Mouse (Mus musculus): Measurements from ENCODE around the gene Herc3. TPM values are rescaled to one million over a fixed set of nuclear protein-coding genes. Genes with fewer than 3 reads are reported as not detected.
A peak's percentile ranks its signal among the peaks of the same experiment; 100 is the strongest.

Gene Herc3
- total RNA-seq, 2 experiments from 2014 or later, result 176 to 274 TPM

DNA sequence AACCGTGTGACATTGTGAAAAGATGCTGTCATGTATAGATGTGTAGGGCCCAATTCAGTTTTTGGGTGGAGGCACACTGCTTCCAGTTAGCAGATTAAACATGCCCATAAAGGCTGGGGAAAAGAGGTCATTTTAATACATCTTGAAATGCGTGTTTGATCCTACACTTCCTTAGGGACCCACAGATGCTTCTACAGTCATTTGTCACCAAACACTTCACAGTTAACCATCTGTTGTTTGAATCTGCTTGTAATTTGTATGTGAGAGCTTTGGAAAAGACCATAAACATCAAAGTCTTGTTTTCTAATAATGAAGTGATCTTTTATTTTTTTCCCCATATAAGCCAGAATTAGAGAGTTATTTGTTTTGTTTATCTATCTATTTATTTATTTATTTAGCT lies 76.5 kb downstream of the Herc3 start:
- DNase-seq (ENCODE audit: low spot score in 2 of 2), result no peak
- intact Hi-C loops (cut with DNase I), result no loop called here

DNA sequence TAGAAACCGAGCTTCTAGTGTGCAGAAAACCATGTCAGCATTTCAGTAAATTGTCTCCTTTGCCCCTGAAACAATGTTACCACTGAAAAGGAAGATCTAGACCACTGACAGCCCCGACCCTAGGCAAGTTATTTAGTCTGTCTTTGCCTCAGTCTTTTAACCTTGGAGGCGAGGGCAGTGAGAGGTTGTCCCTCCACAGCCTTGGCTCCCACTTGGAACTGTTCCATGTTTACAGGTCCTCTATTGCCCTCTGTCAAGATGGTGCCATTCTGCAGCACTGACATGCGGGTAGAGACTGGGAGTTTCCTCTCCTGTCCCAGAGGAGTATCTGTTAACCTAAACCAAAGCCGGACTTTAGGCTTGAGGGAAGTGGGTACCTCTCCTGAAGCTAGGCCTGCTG lies 81.6 kb downstream of the Herc3 start:
- intact Hi-C loops (cut with DNase I), result no loop called here
- DNase-seq (ENCODE audit: low spot score in 2 of 2), result no peak

DNA sequence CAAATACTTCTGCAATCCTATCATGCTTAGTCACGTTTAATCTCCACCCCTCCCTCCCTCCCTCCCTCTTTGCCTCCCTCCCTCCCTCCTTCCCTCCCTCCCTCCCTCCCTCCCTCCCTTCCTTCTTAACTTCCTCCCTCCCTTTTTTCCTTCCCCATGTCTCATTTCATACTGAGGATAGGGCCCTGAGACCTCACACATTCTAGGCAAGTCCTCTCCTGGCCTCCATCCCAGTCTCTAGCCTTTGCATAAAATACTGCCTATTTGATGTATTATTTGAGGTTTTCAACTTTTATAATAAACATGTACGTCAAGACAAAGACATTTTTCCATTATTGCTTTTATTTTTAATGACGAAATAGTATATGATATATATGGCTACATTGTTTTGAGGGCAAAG lies 82.3 kb downstream of the Herc3 start:
- intact Hi-C loops (cut with DNase I), result no loop called here
- no peak for DNase-seq (ENCODE audit: low spot score in 2 of 2)

GRCm38 (mm10) chr6:58913971-58914370 lies 82.7 kb downstream of the Herc3 start:
- intact Hi-C loops (cut with DNase I), result no loop called here
- DNase-seq (ENCODE audit: low spot score in 2 of 2), result no peak

- intact Hi-C loops (cut with DNase I), result no loop called here
- no peak for DNase-seq (ENCODE audit: low spot score in 2 of 2)
Observed at GRCm38 (mm10) chr6:58916498-58916897, 85.2 kb downstream of the Herc3 start.

- no peak for DNase-seq (ENCODE audit: low spot score in 2 of 2)
- intact Hi-C loops (cut with DNase I), result no loop called here
Observed at GRCm38 (mm10) chr6:58920735-58921134, 89.5 kb downstream of the Herc3 start.

DNA sequence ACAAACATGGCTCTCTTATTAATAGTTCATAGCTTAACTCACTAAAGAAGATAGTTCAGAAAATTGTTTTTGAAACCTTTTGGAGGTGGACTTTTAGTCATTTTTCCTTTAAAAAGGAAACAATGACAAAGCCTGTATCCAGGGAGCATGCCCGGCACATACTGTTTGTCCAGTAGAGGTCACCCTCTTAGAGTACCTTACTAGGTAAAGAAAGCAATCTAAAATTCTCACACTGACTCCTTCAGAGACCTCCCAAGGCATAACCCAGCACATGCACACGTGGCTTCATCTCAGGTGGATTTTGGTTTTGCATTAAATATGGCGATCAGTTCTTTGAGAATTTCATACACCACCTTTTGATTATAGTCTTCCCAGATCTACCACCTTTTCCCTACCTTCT lies 90.4 kb downstream of the Herc3 start:
- intact Hi-C loops (cut with DNase I), result no loop called here
- DNase-seq (ENCODE audit: low spot score in 2 of 2), result no peak

- intact Hi-C loops (cut with DNase I), result no loop called here
- no peak for DNase-seq (ENCODE audit: low spot score in 2 of 2)
Observed at GRCm38 (mm10) chr6:58922511-58922910, 91.2 kb downstream of the Herc3 start.

DNA sequence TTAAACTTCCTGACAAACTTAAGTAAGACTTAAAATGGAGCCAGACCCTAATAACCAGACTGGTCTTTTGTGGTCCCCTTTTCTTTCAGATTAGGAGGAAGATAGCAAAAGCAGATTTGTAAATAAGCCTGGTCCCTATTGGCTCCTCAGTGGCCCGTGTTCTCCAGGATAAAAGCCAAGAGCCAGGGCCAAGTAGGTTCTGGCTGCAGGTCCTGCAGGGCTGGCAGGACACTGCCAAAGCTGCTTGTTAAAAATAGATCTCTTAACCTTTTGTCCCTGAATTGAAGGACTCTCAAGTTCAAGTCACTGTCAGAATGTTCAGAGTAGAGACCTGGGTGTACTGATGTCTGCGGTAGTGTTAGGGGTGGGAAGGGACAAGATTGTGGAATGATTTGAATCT lies 96.6 kb downstream of the Herc3 start:
- intact Hi-C loops (cut with DNase I), result no loop called here

GRCm38 (mm10) chr6:58929911-58930431 lies 98.7 kb downstream of the Herc3 start:
- intact Hi-C loops (cut with DNase I), result loop anchor here (10.0 kb wide), 1 partner anchor 95 kb away; the partner anchor contains the start of gene Herc3
- DNase-seq (ENCODE audit: low spot score in 2 of 2), result peak; percentile 42

More for the DNA sequence above, 96.6 kb downstream of the Herc3 start:
- DNase-seq (ENCODE audit: low spot score in 2 of 2), result no peak

- DNase-seq (ENCODE audit: low spot score in 2 of 2), result no peak
- intact Hi-C loops (cut with DNase I), result loop anchor here (10.0 kb wide), 1 partner anchor 96 kb away; the partner anchor contains the start of gene Herc3
Observed at GRCm38 (mm10) chr6:58931149-58931548, 99.9 kb downstream of the Herc3 start.

GRCm38 (mm10) chr6:58932515-58933188 lies 101.4 kb downstream of the Herc3 start:
- no peak for DNase-seq (ENCODE audit: low spot score in 2 of 2)
- intact Hi-C loops (cut with DNase I), result loop anchor here (10.0 kb wide), 1 partner anchor 98 kb away; the partner anchor contains the start of gene Herc3

GRCm38 (mm10) chr6:58933189-58933913 lies 102.1 kb downstream of the Herc3 start:
- intact Hi-C loops (cut with DNase I), result loop anchor here (10.0 kb wide), 1 partner anchor 99 kb away; the partner anchor contains the start of gene Herc3
- DNase-seq (ENCODE audit: low spot score in 2 of 2), result peak; percentile 69 to 75

DNA sequence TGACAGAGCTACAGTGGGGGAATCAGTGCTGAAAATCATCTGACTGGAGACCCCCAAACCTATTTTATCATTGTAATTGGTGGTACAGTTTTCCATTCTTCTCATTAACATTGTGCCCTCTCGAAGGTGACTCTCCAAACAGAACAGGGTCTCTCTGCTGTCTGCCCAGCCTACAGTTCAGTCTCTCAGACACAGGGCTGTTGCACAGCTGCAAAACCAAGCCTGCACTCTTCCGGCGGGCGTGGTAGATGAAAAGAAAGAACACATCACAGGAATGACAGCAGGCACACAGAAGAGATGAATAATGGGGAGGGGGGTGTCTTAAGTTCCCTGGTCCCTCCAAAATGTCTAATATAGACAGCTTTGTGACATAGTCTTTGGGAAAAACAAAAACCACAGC lies 102.9 kb downstream of the Herc3 start:
- no peak for DNase-seq (ENCODE audit: low spot score in 2 of 2)
- intact Hi-C loops (cut with DNase I), result loop anchor here (10.0 kb wide), 1 partner anchor 99 kb away; the partner anchor contains the start of gene Herc3

GRCm38 (mm10) chr6:58937726-58938125 lies 106.5 kb downstream of the Herc3 start:
- no peak for DNase-seq (ENCODE audit: low spot score in 2 of 2)
- intact Hi-C loops (cut with DNase I), result loop anchor here (10.0 kb wide), 1 partner anchor 103 kb away; the partner anchor contains the start of gene Herc3

- peak in 1 of 2 experiments; percentile 51 for DNase-seq (ENCODE audit: low spot score in 2 of 2)
Observed at GRCm38 (mm10) chr6:58942276-58942675, 111.0 kb downstream of the Herc3 start.

GRCm38 (mm10) chr6:58943958-58944357 lies 112.7 kb downstream of the Herc3 start:
- intact Hi-C loops (cut with DNase I), result no loop called here
- DNase-seq (ENCODE audit: low spot score in 2 of 2), result no peak

More at GRCm38 (mm10) chr6:58942276-58942675, 111.0 kb downstream of the Herc3 start:
- intact Hi-C loops (cut with DNase I), result no loop called here

DNA sequence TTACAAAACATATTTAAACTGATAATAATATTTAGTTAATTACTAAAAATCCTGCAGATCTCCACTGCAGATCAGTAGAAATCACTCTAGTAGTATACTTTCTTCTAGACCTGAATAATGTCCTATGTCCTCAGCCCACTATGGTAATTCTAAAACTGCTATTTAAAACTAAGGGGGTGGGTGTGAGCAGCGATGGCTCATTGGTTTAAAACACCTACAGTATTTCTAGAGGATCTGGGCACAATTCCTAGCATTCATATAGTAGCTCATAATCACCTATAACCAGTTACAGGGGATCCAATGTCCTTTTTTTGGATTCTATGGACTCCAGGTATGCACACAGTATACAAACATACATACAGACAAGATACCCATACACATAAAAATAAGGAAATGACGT lies 115.0 kb downstream of the Herc3 start:
- intact Hi-C loops (cut with DNase I), result no loop called here
- DNase-seq (ENCODE audit: low spot score in 2 of 2), result no peak

DNA sequence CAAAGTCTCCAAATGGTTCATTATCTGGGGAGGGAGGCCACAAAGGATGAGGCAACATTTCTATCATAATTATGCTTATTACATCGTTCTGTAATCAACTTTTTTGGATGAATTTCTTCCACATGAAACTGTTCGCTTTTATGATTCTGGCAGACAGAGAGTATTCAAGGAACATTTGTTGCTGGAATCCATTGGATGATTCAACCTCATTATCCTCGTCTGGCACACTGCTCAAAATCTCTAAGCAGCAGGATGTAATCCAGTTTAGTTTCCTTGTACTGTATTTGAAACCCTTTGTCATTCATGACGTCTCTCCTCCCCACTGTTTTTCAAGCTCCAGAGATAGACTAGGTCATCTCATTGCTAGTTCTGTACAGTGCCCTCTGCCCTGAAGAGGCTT lies 115.6 kb downstream of the Herc3 start:
- intact Hi-C loops (cut with DNase I), result no loop called here
- DNase-seq (ENCODE audit: low spot score in 2 of 2), result no peak

GRCm38 (mm10) chr6:58950410-58950809 lies 119.1 kb downstream of the Herc3 start:
- intact Hi-C loops (cut with DNase I), result no loop called here
- DNase-seq (ENCODE audit: low spot score in 2 of 2), result no peak
